Mouse (Mus musculus) cerebellum, postnatal 4 days (tissue): Measurements from ENCODE around the gene Gtf2a2.

Source experiments
- DNase-seq, 2 experiments: peaks; one replicate each; pipeline ENCODE4 v3.0.0; 2022; ENCODE audit warnings: low spot score in 2 of 2, mixed read lengths in 1 of 2

Gene Gtf2a2

GRCm38 (mm10) chr9:70053411-70053810, 41.1 kb downstream of the Gtf2a2 start:
- DNase-seq = no peak

- DNase-seq = no peak
Observed at GRCm38 (mm10) chr9:70062012-70062411, 49.7 kb downstream of the Gtf2a2 start.

- no peak for DNase-seq
Observed at GRCm38 (mm10) chr9:70067497-70067896, 55.1 kb downstream of the Gtf2a2 start.

GRCm38 (mm10) chr9:70069961-70070435, 57.6 kb downstream of the Gtf2a2 start:
- no peak for DNase-seq

GRCm38 (mm10) chr9:70072387-70072786, 60.0 kb downstream of the Gtf2a2 start:
- no peak for DNase-seq
